Mouse (Mus musculus) T-helper 2 cell (primary cell): ENCODE measurements at regions not wholly inside any gene's neighbourhood (a gene's known extent, or its start where the extent isn't known, plus 50 kb on each side); places are given as distances from the start of the nearest gene placed in this dataset.

Experiments used
- in situ Hi-C: fragments of 300-600 bp; cut with MboI, MseI; formaldehyde crosslinking; loops from one replicate; pipeline ENCODE4 v1.15.1; 2025; ENCODE audit warnings: high pct_unique_total_duplicates

DNA sequence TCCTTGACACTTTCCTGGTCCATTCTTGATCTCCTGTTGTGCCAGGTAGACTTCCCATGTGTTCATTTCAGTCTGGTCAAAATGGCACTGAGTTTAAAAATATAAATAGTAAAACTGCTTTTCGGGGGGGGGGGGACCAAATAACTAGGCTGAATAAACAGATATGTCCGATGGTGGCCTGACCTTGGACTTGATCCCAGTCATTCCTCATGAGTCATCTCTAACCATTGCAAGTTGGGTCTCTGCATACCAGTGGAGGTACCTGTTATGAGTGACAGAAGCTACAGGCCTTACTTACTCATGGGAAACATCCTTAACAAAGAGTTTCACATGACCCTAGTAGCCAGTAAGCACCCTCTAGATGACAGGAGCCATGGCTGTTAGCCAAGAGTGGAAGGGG, 76.2 kb upstream of the Ncam1 start:
- in situ Hi-C loops: no loop called here

DNA sequence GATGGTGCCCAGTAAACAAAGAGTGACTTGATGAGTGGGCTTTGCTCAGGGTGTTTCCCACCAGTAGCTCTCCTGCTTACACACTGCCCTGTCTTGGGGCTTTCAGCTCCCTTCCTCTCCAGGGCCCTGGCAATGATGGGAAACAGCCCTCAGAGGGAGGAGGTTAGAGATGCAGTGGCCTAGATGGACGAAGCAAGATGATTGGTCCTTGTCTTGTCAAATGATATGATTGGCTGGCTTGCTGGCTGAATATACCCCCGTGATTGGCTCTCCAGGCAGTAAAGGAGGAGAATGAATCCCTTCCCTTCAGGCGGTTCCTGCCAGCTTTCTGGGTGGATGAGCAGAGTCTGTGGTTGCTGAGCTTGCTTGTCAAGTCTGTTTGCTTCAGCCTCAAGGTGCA, 74.8 kb upstream of the Ncam1 start:
- in situ Hi-C loops: no loop called here

DNA sequence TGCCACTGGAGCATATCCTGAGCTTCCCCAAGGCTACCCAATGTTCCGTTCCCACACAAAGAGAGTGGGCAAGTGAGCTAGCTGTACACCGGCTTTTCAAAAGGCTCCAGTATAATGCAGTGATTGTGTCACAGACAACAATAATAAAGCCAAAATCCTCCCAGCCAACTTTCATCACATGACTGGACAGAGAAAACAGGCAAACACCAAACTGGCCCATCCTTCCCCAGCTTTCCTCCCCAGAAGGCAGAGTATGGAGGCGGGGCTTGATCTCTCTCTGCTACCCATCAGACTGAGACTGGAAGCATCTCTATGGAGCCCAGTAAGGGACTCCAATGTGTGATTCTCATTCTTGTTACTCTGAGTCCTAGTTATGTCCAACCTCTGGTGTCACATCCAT, 52.8 kb upstream of the Ncam1 start:
- in situ Hi-C loops: no loop called here

GRCm38 (mm10) chr9:49849442-49849841, 50.7 kb upstream of the Ncam1 start:
- in situ Hi-C loops: no loop called here

DNA sequence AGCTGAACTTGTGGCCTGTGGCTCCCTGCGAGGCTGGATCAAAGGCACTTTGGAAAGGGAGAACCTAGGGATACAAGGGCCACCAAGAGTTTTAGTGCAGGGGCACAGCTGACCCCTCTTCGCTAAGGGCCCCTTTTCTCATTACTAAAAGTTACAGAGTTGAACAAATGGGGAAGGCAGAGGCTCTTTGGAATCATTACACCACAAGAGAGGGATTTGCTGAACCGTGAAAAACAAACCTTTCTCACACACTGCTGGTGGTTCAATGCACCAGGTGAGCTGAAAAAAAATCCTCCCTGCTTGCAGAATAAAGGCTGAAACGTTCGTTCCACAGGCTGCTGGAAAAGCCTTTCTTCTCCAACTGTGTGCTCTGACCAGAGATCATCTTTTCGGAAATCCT, 50.2 kb upstream of the Ncam1 start:
- in situ Hi-C loops: no loop called here
